Comparison of ENCODE assay signal across 10 mouse cellular contexts in the genomic region with DNA sequence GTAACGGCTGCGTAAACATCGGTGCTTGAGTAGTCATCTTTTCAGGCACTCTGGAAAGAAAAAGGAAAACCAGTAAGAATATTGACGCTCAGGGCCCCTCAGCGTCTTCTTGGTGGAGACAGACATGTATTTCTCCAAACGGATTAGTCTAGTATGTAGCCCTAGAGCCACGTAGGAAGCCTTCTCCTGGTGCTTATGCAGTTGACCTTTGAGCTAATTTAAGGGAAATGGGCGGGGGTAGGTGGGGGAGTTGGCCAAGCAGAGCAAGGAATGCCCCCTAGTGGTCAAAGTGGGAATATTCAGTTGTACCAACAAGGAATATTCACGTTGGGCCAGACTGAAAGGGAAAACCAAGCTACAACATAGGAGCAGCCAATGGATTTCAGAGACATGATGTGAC. TPM values are rescaled to one million over a fixed set of nuclear protein-coding genes. Genes with fewer than 3 reads are reported as not detected.
DNase-seq lines count a peak whose midpoint lies in the region; ATAC-seq and TF ChIP-seq lines count a peak whose summit lies in the region.
"Had no signal": no experiment of that assay in that cellular context is flagged by ENCODE, and none has a peak within 500 bp of the region (broad histone marks: within the 10 kb centered on the region; RNA-seq: fewer than 3 reads in every experiment).

No protein-coding gene starts in this region.

- 61% methylated on average over 9 of the region's 9 CpGs for WGBS in intestine, embryonic 14.5 days
- WGBS in intestine, embryonic 15.5 days = 51% methylated on average over 9 of the region's 9 CpGs

- no peak overlapping the region for H3K27ac ChIP-seq in intestine, embryonic 14.5 days (ENCODE audit: low read depth)
- no peak overlapping the region for H3K27ac ChIP-seq in intestine, embryonic 15.5 days
- no peak overlapping the region for H3K27ac ChIP-seq in embryonic fibroblast, embryonic 13.5 days (ENCODE audit: insufficient read depth, low read length)
- H3K27ac ChIP-seq: embryonic facial prominence, embryonic 13.5 days; neural tube, embryonic 13.5 days had no signal

- H3K4me1 ChIP-seq in intestine, embryonic 14.5 days (replicated peaks; ENCODE audit: control insufficient read depth, insufficient read depth, low read length) = no peaks in the 10 kb centered on the region
- H3K4me1 ChIP-seq in intestine, embryonic 15.5 days (replicated peaks) = no peaks in the 10 kb centered on the region
- H3K4me1 ChIP-seq in embryonic fibroblast, embryonic 13.5 days (ENCODE audit: control insufficient read depth, insufficient read depth, low read length) = no peaks in the 10 kb centered on the region
- H3K4me1 ChIP-seq: embryonic facial prominence, embryonic 13.5 days; neural tube, embryonic 13.5 days had no signal

- intact Hi-C loops in left cerebral cortex, postnatal 14 days (cut with DNase I) = no loop called here

- no peaks in the 10 kb centered on the region for H3K36me3 ChIP-seq in intestine, embryonic 14.5 days (ENCODE audit: control insufficient read depth, insufficient read depth, low read length)
- H3K36me3 ChIP-seq in intestine, embryonic 15.5 days = no peaks in the 10 kb centered on the region
- H3K36me3 ChIP-seq: embryonic facial prominence, embryonic 13.5 days; neural tube, embryonic 13.5 days had no signal

- CTCF ChIA-PET in Patski (lab: Charles Lee) = interaction anchor here (0.8 to 1.9 kb wide), 5 partner anchors 9 to 17 kb away, joined by 3 to 19 read pairs (median 3); no protein-coding TSS in a partner anchor

- H3K9me3 ChIP-seq in intestine, embryonic 14.5 days (ENCODE audit: control insufficient read depth, low read length) = no peaks in the 10 kb centered on the region
- no peaks in the 10 kb centered on the region for H3K9me3 ChIP-seq in intestine, embryonic 15.5 days
- H3K9me3 ChIP-seq: embryonic facial prominence, embryonic 13.5 days; neural tube, embryonic 13.5 days had no signal

- no peak overlapping the region for H3K4me3 ChIP-seq in intestine, embryonic 14.5 days (ENCODE audit: low read depth, low read length)
- no peak overlapping the region for H3K4me3 ChIP-seq in intestine, embryonic 15.5 days (replicated peaks)
- H3K4me3 ChIP-seq in embryonic fibroblast, embryonic 13.5 days (ENCODE audit: insufficient read depth, low read length) = no peak overlapping the region
- H3K4me3 ChIP-seq: embryonic facial prominence, embryonic 13.5 days; neural tube, embryonic 13.5 days had no signal

- TF ChIP-seq POLR2A in embryonic fibroblast, embryonic 13.5 days (IDR thresholded peaks at IDR 0.05; ENCODE audit: low read depth, low read length) = no peak

- H3K9ac ChIP-seq in intestine, embryonic 14.5 days (ENCODE audit: low read length) = no peak overlapping the region
- H3K9ac ChIP-seq in intestine, embryonic 15.5 days = no peak overlapping the region
- H3K9ac ChIP-seq: embryonic facial prominence, embryonic 13.5 days; neural tube, embryonic 13.5 days had no signal

- no peaks in the 10 kb centered on the region for H3K27me3 ChIP-seq in intestine, embryonic 14.5 days (replicated peaks; ENCODE audit: control insufficient read depth, insufficient read depth, low read length)
- no peaks in the 10 kb centered on the region for H3K27me3 ChIP-seq in intestine, embryonic 15.5 days (replicated peaks)
- peaks cover 53% of the 10 kb centered on the region for H3K27me3 ChIP-seq in Patski
- H3K27me3 ChIP-seq: embryonic facial prominence, embryonic 13.5 days; neural tube, embryonic 13.5 days had no signal

- peak; percentile 54 for DNase-seq in intestine, embryonic 14.5 days (ENCODE audit: low spot score)
- no peak for DNase-seq in Patski (ENCODE audit: low read depth, low spot score)
- DNase-seq in kidney, postnatal 4 days = peak; percentile 24 to 47
- DNase-seq in thymus, postnatal 0 days (ENCODE audit: low spot score) = peak; percentile 51
- no peak for DNase-seq in spleen, postnatal 10 days (ENCODE audit: low spot score in 2 of 2)
- DNase-seq in left cerebral cortex, postnatal 14 days (ENCODE audit: low spot score in 2 of 2) = no peak

- no peak overlapping the region for H3K4me2 ChIP-seq in intestine, embryonic 14.5 days (ENCODE audit: low read length)
- H3K4me2 ChIP-seq in intestine, embryonic 15.5 days (replicated peaks) = no peak overlapping the region
- H3K4me2 ChIP-seq: embryonic facial prominence, embryonic 13.5 days; neural tube, embryonic 13.5 days had no signal

- ATAC-seq in intestine, embryonic 14.5 days (replicated peaks; ENCODE audit: low FRiP score, low TSS enrichment, low read depth) = no peak
- ATAC-seq in intestine, embryonic 15.5 days = no peak
- ATAC-seq in Patski = no peak

- in situ Hi-C loops in Patski (cut with MboI; ENCODE audit: low pct_unique_long_range_greater_than_20kb) = no loop called here

- POLR2A ChIA-PET in Patski (lab: Charles Lee) = no interaction called here

- TF ChIP-seq CTCF in Patski (IDR thresholded peaks at IDR 0.05) = peak; percentile 56
- TF ChIP-seq CTCF in embryonic fibroblast, embryonic 13.5 days (IDR thresholded peaks at IDR 0.05; ENCODE audit: borderline replicate concordance, insufficient read depth, low read length) = 0 out of 2 replicates have a peak, but pooled peaks have one; percentile 5

RNA-seq across cellular contexts. Expression of a gene that starts 2.2 kb away (rescaled TPM):
- polyA plus RNA-seq in intestine, embryonic 14.5 days (2014; fragmentation: Nextera tagmentation; extraction: Ambion mirVana) = 0.04 and 0.05 TPM in 2 replicates
- polyA plus RNA-seq in intestine, embryonic 15.5 days (2015; fragmentation: Nextera tagmentation; extraction: Ambion mirVana) = 0.76 and 1.3 TPM in 2 replicates
- polyA plus RNA-seq in Patski (2021) = under 0.01 TPM
- polyA plus RNA-seq in embryonic fibroblast, embryonic 13.5 days (2011; ENCODE audit: insufficient read length, low read depth, missing spikeins) = 0.04 and 0.05 TPM in 2 replicates
- polyA plus RNA-seq in thymus, postnatal 0 days (2015; fragmentation: Nextera tagmentation; extraction: Ambion mirVana) = 1.3 TPM in 2 replicates
- total RNA-seq in left cerebral cortex, postnatal 14 days (2021) = 1 to 10 TPM in 1 of 2 experiments, under 1 TPM in 1; 0.64 to 1.8 TPM

Comparison
In these comparisons a context has a peak if more than half of its experiments do, and no peak if none do; other contexts are left out.
1. DNase-seq: peak in intestine, embryonic 14.5 days (single experiment), kidney, postnatal 4 days (2 of 2) and thymus, postnatal 0 days (single experiment); none in Patski (single experiment), spleen, postnatal 10 days (0 of 2) and left cerebral cortex, postnatal 14 days (0 of 2).